Mouse (Mus musculus) brain, embryonic 18.5 days (tissue): ENCODE results near the gene Caskin1.
"Not testable (repeated sequence)": the region's sequence is repeated elsewhere in the genome, so short reads cannot be mapped to it uniquely, and the experiment has no call there.

Source experiments
- DNase-seq: peaks from one replicate; pipeline ENCODE4 v3.0.0-alpha.2; 2012; ENCODE audit warnings: low read depth, low spot score

The Caskin1 gene

DNA sequence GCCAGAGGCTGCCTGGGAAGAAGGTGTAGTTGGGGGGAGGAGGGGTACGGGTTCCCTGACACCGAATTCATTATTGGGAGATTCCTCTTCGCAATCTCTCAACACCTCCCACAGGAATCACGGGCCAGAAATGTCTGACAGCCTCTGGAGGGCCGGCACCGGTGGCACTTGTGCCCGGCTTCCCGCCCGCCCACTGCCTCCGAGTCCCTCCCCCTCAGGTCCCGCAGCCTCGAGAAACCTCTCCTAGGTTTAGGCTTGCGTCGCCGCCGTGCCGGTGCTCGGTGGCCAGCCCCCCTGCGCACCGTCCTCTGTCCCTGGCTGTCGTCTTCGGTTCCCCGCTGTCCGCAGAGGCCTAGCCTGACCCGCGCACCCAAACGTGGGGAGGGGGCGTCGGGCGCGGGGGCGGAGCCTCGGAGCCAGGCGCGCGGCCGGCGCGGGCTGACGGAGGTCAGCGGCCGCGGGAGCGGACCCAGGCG lies at the start of gene Caskin1:
Gene Caskin1, plus strand, starts transcription at position 416 of the 476 bp plus-strand sequence.
- DNase-seq: no peak

GRCm38 (mm10) chr17:24440377-24440776 lies 48.0 kb upstream of the Caskin1 start:
- DNase-seq: no peak

DNA sequence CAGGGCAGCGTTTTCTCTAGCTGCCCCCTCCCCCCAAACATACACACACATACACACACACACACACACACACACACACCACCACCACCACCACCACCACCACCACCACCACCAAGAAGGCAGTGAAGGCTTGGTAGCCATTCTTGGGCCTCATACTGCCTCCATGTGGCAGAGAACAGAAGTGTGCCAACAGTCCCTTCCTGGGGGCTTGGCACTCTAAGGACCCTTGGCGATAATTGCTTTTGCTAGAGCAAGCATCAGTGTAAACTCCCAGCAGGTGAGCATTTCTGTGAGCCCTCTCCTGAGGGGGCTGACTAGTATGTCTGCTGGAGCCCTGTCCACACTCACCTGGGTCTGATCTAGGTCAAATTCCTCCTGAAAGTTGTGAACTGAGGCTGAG lies 47.3 kb upstream of the Caskin1 start:
- no peak for DNase-seq

GRCm38 (mm10) chr17:24442107-24442506 lies 46.3 kb upstream of the Caskin1 start:
- DNase-seq: no peak

- DNase-seq: no peak
Measured at GRCm38 (mm10) chr17:24442632-24443155, 45.7 kb upstream of the Caskin1 start, which contains the start of gene Dnase1l2. TSS of gene Dnase1l2 (minus strand) at chr17:24443105.

DNA sequence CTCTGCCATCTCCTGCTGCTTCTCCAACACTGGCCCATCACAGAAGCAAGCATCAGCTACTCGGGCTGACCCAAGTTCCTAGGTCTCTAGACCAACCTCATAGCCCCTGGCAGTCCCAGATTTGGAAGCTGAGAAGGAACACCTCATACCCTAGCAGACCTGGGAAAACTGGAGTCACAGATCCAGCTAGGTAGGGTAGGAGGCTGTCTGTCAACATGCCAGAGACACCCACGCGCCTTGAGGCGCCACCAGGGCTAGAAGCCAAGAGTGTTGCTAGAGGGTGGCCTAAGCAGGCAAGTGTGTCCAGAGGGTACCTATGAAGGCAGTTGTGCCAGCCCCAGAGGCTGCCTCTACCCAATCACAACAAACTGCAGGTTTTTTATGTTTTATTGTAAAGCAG lies 45.0 kb upstream of the Caskin1 start:
- DNase-seq: no peak

- no peak for DNase-seq
Measured at GRCm38 (mm10) chr17:24446590-24446989, 41.8 kb upstream of the Caskin1 start.

- no peak for DNase-seq
Measured at GRCm38 (mm10) chr17:24449507-24449906, 38.9 kb upstream of the Caskin1 start.

GRCm38 (mm10) chr17:24451220-24451619 lies 37.2 kb upstream of the Caskin1 start:
- DNase-seq: no peak

DNA sequence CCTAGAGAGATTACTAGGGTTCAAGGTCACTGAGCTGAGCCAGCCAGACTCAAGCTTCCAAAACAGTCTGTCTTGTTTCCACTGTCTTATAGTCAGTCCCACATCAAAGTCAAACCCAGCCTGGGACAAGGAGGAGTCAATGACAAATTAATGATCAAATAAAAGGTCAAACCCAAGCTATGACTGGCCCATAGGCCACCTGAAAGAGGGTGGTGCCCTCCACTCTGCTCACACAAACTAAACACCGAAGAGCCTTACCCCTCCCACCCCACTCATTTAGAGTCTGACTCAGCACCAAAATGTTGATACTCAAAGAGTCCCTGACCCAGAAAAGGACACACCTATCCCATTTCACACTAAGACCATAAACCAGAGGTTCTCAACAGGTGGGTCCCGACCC lies 35.0 kb upstream of the Caskin1 start:
- no peak for DNase-seq

GRCm38 (mm10) chr17:24454218-24454755 lies 34.1 kb upstream of the Caskin1 start:
- no peak for DNase-seq

GRCm38 (mm10) chr17:24454756-24455522 lies 33.5 kb upstream of the Caskin1 start:
- DNase-seq: peak; percentile 97

- not testable (repeated sequence) for DNase-seq
Measured at GRCm38 (mm10) chr17:24455523-24456206, 32.7 kb upstream of the Caskin1 start.

DNA sequence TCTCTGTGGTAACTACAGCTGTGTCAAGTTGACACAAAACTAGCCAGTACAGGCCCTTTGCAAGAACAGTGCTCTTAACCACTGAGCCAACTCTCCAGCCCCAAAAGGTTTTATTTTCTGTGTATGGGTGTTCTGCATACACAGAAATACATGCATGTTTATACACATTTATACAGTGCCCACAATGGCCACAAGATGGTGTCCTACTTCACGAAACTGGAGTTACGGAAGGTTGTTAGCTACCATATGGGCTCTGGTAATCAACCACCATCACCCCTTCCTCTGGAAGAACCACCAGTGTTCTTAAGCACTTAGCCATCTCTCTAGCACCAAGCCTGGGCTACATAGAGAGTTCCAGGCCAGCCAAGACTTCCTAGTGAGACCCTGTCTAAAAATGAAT lies 26.8 kb upstream of the Caskin1 start:
- DNase-seq: no peak

DNA sequence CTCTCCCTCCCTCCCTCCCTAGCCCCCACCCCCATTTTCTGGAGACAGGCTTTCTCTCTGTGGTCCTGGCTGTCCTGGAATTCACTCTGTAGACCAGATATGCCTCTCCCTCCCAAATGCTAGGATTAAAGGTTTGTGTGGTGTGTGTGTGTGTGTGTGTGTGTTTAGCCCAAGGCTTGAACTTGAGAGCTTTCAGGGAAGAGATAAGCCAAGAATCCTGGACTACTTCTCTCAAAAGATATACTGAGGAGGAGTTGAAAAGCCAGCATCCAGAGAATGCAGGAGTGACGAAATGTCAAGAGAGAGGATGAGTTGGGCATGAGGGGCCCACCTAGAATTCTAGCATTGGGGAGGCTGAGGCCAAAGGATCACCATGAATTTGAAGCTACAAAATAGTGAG lies 25.5 kb upstream of the Caskin1 start:
- DNase-seq: no peak

DNA sequence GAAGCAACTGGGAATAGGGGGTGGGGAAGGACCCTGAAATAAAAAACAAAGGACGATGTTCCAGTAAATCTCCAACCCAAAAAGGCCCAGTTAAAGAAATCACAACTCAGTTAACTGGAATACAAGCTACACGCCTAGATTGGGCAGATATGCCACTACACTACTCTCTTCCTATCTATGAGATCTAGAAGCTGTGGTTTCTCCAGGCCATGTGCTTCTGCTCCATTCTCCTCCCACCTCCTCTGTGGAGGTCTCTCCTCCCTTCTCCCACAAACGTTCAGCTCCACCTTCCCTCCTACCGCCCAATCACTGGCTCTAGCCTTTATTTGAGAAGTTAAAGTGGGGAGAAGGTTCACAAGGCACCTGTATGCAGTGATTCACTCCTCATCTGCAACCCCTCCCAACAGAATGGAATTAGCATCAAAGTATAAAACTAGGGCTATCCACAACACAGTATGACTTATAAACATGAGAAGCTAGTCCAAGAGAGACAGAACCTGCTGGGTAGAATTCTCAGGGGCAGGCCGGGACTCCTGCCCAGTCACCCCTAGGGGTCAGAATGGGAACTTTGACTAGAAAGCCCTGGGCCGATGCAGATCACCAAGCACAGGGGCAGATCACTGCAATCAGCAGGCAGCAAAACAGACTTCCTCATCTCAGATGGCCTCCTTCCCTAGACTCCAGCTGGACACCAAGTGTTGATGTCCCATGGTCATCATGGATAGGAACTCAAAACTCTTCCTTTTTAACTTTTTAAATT lies 24.8 kb upstream of the Caskin1 start:
- no peak for DNase-seq

DNA sequence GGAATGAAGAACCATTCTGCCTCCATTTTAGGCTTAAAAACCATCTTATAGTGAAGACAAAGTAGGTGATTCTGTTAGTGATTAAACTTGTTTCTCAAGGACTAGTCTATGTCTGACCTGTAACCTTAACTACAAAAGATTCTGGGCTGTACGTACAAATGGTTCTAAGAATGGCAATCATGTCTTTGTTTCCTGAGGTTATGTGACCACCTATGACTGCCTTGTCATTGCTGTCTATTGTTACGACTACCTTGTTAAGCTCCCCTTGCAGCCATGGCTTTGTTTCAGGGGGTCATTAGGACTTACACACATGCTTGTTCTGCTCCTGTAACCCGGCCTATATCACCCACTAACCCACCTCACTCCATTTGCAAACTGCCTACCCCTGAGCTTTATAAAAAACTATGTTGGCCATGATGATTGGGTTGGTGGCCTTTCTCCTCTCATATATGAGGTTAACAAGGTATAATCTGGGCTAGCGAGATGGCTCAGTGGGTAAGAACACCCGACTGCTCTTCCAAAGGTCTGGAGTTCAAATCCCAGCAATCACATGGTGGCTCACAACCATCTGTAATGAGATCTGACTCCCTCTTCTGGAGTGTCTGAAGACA lies 19.7 kb upstream of the Caskin1 start:
- DNase-seq: no peak

GRCm38 (mm10) chr17:24469336-24469909 lies 19.0 kb upstream of the Caskin1 start:
- no peak for DNase-seq

DNA sequence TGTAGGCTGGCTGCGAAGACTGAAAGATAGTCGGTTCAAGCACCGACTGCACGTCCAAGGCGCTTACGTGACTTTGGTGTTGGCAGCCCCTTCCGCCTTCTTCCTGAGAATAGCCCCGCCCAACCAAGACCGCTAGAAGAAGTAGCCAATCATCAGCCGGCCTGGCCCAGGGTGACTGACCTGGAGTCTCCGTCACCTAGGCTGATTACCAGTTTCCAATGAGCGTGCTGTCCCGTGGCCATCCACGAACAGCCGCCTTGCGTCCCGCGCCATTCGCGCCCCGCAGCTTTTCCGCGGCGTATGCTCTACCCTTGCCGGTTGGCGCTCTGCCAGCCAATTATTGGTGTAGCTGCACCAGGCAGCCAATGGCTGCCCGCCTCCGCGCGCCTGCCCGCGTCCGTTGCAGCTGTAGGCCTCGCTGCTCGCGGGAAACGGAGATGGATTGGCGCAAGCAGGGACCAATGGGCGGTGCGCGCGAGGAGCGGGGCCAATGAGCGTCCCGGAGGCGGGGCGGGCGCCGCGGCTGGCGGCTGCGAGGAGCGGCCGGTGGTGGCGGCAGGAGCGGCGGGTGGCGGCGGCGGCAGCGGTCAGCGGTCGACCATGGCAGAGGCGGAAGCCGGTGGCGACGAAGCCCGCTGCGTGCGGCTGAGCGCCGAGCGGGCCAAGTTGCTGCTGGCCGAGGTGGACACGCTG lies 18.3 kb upstream of the Caskin1 start, which contains the start of the genes E4f1 and Pgp:
Gene E4f1, minus strand, starts transcription at position 404 of the 693 bp plus-strand sequence.
Gene Pgp, plus strand, starts transcription at position 483 of the 693 bp plus-strand sequence.
- peak; percentile 97 for DNase-seq
